Mouse (Mus musculus) frontal cortex, postnatal 25 days (tissue): ENCODE measurements at regions not wholly inside any gene's neighbourhood (a gene's known extent, or its start where the extent isn't known, plus 50 kb on each side); places are given as distances from the start of the nearest gene placed in this dataset.

Source experiments
- DNase-seq, 2 experiments: peaks; one replicate each; pipeline ENCODE4 v3.0.0; 2022; ENCODE audit warnings: low spot score in 2 of 2

DNA sequence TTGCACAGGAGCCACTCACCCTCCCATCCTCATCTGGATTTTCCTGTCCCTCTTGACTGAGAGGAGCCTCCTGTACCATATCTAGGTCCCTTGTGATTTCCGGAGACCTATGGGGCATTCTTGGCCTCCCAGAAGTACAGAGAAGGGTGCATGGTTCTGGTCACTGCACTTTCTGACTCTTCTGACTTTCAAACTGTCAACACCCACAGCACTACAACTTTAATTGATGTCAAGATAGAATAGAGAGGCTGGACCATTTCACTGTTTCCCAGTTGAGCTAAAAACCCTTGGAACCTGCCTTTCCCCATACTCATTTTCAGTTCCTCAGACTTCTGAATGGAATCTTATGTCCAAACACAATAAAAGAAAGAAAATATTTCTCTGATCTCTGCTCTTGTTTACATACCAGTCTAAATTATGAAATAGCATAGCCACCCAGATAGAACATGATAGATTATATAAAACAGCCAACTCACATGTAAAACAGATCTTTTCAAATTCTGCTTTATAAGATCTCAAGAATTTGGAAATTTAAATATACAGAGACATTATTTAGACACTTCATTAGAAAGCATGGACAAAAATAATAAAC, 144.2 kb downstream of the Ptger3 start:
- DNase-seq: no peak

DNA sequence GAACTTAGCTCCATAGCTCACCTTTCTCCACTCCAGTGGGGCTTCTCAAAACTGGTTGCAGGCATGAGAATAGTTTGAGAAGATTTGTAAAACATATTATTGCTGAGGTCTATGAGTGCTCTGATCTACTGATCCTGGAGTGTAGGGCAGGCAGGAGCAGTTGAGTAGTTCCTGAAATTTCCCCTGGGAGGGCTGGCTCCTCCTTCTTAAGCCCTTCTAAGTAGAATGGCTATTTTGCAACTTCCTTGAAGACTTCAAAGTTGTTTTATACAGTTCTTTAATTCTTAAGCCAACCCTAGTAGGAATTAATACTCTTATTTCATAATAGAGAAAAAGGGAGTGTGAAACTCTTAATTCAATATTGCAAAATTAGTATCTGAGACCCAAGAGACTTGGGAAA, 133.3 kb downstream of the Ptger3 start:
- no peak for DNase-seq

DNA sequence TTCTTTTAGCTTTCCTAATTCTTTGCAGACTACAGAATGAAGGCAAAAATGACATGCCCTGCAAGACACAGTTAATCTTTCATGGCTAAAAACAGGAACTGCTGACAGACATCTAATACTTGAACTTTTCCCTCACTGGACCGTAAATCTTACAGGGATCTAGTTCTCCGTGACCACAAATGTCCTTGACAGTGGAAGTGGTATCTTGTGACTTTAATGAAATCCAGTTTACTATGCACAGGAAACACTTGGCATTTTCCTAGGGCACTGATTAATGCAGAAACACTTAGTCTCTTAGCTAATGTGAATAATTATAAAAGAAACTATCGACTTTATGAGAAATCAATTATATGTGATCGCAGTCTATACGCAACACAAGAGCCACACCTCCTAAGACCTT, 131.8 kb downstream of the Ptger3 start:
- no peak for DNase-seq

DNA sequence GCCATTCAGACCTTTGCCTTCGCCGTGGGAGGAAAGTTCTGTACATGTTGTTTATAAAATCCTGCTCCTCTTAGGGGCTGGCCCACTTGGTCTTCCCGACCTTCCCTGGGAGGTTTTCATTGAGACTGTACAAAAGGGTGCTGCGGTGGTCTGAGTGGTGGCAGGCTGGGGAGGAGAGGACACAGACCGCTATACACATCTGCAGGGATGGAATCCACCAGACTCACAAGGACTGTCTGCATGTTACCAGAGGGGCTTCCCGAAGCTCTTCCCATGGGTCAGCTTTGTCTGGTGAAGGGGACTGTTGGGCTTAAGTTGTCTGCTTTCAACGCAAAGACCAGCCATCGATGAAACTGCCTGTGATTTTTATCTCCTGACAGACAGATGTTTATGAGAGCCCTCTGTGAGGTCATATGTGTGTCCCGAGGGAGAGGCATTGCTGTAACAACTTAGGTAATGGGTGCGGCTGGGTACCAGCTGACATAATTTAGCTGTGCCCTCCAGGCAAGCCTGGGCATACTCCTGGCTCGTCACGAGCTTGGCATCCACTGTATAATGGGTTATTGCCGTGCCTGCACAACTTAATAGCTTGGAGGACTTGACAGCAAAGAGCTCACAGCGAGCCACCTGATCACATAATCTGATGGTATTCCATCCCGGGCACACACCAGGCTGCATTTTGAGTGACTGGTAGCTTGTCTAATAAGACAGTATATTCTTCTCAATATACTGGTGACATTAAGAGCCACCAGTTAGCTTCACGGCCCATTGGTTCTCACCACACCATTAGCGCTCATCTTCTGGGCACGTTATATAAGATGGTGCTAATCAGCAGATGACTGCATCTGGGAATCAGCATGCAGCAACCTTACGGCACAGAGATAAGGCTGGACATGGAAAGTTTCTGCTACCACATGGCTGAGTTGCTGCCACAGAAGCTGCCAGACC, 128.7 kb downstream of the Ptger3 start:
- no peak for DNase-seq
